Mouse (Mus musculus) adrenal gland, adult 18-20 months (tissue): ENCODE measurements around the gene Olfr15. TPM values are rescaled to one million over a fixed set of nuclear protein-coding genes. Genes with fewer than 3 reads are reported as not detected.
A peak's percentile ranks its signal among the peaks of the same experiment; 100 is the strongest.
"Not testable (repeated sequence)": the region's sequence is repeated elsewhere in the genome, so short reads cannot be mapped to it uniquely, and the experiment has no call there.

Source experiments
- DNase-seq, 2 experiments: peaks; one replicate each; pipeline ENCODE4 v3.0.0; 2021 to 2022; ENCODE audit warnings: low spot score in 2 of 2
- long read RNA-seq, 2 experiments: library from polyadenylated mRNA; stranded (forward); transcript quantifications; one replicate each; pipeline ENCODE4 v2.0.0; 2021
- total RNA-seq, 2 experiments: library from RNA; stranded (reverse); gene quantifications; 1 replicate in 1 of 2; 2 replicates in 1 of 2; pipeline ENCODE4 v1.2.3; 2021

Olfr15 gene
- total RNA-seq = not detected
- long read RNA-seq, experiment 1 = 0 reads
- long read RNA-seq, experiment 2 = 0 reads

DNA sequence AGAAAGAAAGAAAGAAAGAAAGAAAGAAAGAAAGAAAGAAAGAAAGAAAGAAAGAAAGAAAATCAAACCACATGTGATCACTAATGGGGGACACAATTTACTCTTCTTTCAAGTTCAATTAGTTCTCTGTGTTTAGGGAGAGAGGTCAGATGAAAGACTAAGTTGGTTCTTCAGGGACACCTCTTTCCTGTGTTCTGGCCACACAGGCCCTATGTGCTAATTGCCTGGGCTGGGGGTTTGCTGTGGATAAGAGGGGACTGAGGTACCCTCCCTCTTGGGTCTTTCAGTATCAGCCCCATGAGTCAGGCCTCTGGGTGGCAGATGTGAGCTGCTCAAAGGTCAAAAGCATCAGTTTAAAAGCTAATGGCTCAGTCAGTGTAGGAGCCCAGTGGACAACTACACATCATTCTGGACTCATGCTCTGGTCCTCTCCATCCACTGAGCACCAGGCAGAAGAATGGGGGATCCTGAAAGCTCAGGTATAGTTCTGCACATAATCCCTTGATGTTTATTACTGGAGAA lies at the start of gene Olfr15:
Gene Olfr15, plus strand, starts transcription at position 291 of the 522 bp plus-strand sequence.
- no peak for DNase-seq

DNA sequence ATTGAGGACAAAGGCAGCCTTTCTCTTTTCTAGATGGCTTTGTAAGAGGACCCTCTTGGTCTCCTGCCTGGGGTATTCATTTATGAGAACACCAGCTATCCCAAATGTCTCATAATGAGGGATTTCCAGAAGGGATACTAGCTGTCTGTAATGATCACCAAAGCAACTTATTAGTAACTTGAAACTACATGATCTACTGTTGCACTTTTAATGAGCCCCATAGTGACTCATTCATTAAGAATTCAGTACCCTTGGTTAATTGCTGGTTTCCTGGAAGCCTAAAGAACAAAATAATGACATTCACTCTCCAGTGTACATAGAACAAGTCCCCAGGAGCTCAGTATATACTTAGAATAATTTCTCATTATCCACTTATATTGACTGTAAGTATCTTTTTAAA lies 49.4 kb upstream of the Olfr15 start:
- no peak for DNase-seq

DNA sequence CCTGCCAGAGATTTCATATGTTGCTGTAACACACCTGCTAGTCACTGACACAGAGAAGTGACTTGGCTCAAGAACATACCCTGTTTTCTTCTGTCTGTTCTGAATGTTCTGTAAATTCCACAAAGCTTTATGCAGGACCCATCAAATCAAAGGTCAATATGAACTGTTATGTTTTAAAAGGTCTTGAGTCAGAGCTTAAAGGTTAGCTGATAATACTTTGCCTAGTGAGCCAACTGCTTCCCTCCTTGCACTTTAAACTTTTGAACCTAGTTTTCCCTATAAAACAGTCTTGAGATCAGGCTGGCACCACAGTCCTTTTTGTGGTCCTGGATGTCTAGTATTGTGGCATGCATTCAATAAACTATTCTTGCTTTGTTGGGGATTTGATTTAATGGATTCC lies 42.3 kb upstream of the Olfr15 start:
- DNase-seq = no peak

DNA sequence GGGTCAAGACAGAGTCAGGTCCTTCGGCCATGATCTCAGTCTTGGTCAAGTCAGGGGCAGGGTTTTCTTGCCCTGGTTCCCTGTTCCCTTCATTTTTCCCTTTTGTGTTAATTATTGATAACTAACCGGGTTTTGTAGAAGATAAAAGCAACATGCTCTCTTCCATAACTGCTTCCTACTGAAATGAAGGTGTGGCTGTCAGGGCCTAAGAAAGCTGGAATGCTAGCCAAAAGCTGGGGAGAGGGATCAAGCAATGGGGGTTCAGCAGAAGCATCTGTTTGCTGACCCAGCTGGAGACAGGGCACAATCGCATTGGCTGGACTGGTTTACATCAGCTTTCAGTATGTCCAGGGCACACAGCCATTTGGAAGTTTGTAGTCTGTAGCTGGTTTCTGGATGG lies 22.5 kb upstream of the Olfr15 start:
- no peak for DNase-seq

DNA sequence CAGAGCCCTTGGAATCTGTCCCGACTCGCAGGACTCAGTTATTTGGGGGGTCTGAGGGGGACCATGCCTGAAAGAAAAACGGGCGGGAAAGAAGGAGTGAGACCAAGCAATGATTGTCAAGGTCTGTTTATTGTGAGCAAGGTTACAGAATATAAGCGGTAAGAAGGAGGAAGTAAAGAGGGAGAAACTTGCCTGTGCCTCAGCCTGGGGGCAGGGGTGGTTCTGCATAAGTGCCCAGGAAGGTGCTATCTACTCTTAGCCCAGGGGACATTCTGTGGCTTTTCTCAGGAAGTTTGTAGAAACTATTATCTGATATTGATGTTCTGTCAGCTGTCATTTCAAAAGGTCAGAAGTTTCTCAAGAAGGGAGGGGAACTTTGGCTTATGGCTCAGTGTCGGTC lies 16.0 kb upstream of the Olfr15 start:
- DNase-seq = not testable (repeated sequence)

DNA sequence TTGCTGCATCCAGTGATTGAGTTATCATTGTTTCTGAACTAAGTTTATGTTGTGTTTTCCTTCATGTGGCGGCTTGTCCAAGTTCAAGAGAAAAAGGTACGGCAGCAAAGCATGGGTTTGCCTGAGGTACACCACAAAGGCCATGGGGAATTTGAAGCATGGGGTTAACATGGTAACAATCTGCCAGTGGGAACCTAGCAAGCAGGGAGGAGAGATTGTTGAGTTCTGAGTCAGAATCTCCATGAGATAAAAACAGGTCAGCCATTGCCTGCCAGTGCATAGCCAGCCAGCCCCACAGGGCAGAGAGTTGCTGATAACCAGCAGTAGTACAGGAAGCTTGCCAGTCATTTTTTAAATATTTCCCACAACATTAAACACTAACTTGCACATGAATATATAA lies 10.5 kb upstream of the Olfr15 start:
- no peak for DNase-seq

DNA sequence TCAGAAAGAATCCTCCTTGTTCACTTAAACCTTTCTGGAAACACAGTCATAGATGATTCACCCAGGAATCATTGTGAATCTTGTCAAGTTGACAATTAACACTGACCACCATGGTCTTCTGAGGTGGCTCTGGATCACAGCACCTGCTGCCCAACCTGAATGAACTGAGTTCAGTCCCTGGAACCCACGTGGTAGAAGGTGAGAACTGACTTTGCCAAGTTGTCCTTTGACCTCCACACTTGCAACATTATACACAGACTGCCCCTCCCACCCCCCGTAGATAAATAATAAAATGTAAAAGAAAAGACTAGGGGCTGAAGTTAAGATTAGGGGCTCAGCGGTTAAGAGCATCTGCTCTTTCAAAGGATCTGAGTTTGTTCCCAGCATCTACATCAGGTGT lies 2.7 kb upstream of the Olfr15 start:
- no peak for DNase-seq

DNA sequence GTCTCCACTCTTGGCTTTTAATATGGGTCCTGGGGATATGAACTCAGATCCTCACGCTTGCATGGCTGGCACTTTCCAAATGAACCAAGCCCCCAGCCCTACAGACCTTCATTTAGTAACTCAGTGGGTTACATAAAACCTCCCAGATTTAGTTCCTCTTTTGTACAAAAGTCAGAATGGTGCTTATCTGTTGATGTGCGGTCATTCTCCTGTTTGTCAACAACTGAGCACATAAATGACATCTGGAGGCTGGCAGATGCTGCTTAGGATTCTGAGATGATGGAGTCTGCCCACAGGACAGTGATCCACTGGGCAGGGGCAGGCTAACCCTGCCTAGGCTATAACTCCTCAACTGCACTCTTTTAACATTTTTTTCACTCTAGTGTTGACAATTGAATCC lies 951 bp upstream of the Olfr15 start:
- no peak for DNase-seq

DNA sequence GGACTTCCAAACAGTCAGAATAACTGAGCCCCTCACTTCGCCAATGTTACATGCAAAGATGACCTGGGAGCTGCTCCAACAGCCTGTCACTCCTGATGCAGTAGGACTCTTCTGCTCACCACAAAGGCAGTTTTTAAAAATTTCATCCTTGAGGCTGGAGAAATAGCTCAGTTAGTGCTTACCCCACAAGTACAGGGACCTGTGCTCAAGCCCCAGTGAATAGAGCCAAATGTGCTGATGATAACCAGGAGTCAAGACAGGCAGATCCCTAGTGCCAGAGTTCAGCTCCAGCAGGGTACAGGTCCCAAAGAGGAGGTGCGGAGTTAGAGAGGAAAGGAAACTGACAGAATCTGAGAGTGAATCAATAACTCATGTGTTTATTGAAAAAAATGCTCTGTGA lies 4.8 kb downstream of the Olfr15 start:
- DNase-seq = no peak

DNA sequence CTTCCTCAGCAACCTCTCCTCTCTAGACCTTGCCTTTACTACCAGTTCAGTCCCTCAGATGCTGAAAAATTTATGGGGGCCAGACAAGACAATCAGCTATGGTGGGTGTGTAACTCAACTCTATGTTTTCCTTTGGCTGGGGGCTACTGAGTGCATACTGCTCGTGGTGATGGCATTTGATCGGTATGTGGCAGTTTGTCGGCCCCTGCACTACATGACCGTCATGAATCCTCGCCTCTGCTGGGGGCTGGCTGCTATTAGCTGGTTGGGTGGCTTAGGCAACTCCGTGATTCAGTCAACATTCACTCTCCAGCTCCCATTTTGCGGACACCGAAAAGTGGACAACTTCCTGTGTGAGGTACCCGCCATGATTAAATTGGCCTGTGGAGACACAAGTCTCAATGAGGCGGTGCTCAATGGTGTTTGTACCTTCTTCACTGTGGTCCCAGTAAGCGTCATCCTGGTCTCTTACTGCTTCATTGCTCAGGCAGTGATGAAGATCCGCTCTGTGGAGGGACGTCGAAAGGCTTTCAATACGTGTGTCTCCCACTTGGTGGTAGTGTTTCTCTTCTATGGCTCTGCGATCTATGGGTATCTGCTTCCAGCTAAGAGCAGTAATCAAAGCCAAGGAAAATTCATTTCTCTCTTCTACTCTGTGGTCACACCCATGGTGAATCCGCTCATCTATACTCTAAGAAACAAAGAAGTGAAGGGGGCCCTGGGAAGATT lies 8.6 kb downstream of the Olfr15 start:
- no peak for DNase-seq

DNA sequence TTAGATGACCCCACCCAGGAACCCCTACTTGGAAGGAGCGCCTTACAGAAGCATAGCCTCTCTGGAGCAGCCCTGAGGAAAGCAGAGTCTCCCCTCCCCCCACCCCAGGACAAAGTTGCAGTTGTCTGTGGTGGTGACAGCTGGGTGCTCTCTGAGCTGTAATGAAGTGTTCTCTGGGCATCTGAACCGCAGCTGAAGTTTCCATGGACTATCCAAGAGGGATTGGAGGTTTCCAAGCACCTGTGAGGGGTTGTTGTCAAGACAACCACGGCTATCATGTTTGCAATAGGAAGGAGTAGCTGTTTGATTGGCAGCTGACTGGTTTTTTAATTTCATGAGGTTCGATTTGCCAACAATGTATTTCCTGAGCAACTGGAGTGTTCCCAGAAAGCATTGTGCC lies 12.3 kb downstream of the Olfr15 start:
- no peak for DNase-seq

DNA sequence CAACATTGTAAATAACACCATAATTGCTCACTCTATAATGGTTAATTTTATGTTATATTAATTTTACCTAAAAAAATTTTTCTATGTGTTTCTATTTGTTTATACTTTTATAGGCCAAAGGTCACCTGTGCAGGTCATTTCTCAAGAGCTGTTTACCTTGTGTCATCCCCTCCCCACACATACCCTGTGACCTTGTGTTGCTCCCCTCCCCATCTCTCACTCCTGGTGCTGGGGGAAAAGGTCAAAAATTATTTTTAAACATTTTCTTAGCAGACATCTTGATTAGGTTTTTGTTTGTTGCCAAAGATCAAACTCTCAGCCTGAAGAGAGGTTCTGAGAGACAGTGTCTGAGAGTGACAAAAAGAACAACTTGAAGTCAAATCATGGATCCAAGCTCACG lies 13.1 kb downstream of the Olfr15 start:
- no peak for DNase-seq

DNA sequence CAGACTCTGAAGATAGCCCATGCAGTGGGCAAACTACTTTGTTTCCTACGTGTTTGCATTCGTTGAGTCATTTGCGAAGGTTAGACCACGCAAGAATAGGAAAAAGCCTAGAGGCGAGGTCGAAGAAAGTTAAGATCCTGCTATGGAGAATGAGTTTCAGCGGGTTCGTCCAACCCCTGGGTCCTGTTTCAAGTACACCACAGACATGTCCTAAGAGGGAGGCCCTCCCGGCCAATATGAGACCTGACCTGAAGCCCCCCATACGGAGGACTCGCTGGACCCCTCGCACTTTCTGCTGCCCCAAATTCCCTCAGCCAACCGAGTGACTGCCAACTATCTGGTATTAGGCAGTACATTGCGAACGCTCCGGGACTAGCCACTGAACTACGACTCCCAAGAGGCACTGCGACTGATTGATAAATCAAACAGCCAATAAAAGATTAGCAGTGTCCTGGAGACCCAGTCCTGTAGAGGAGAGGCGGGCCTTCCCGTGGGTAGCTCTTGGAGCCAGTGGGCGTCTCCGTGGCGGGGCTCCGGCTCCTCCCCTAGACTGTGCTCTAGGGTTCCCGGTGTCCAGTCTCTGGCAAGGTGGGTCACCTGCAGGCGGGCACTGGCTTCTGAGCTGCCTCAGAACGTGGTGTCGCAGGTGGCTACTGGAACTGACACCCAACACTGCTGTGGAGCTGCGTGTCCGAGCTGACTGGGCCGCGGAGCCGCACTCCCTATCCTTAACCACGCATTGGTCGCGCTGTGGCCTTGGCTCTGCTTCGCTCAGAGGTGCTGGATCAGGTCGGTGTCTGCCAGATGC lies 16.2 kb downstream of the Olfr15 start, which contains the start of gene Zfp174:
Gene Zfp174, plus strand, starts transcription at position 558 of the 808 bp plus-strand sequence.
- peak; percentile 83 to 91 for DNase-seq

DNA sequence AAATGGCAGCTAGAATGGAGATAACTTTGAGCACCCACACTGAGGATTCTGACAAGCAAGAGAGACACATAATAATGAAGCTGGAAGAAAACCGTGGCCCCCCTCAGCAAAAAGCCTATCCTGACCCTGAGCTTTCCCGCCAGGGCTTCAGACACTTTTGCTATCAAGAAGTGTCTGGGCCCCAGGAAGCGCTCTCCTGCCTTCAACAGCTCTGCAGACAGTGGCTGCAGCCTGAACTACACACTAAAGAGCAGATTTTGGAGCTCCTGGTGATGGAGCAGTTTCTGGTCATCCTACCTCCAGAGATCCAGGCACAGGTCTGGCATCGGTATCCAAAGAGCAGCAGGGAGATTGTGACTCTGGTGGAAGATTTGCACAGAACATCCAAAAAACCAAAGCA lies 17.2 kb downstream of the Olfr15 start:
- DNase-seq = no peak

DNA sequence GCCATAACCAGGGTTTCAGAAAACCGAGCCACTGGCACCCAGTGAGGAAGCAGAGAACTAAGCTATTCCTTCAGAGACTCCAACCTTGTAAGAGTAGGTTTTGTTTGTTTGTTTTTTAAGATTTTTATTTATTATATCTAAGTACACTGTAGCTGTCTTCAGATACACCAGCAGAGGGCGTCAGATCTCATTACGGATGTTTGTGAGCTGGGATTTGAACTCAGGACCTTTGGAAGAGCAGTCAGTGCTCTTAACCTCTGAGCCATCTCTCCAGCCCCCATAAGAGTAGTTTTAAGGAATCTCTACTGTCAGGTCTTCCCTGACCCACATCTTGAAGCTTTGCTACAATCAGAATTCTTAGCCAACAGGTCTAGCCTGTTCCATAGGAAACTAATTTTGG lies 17.7 kb downstream of the Olfr15 start:
- no peak for DNase-seq

DNA sequence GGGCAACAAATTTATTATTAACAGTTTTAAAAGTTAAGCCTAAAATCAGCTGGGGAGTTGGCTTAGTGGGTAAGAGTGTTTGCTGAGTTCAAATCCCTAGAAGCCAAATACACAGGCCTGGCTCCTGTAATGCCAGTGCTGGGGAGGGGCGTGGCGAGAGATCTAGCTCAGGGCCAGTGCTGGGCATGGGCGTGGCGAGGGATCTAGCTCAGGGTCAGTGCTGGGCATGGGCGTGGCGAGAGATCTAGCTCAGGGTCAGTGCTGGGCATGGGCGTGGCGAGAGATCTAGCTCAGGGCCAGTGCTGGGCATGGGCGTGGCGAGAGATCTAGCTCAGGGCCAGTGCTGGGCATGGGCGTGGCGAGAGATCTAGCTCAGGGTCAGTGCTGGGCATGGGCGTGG lies 20.6 kb downstream of the Olfr15 start:
- DNase-seq = peak in 1 of 2 experiments; percentile 57

DNA sequence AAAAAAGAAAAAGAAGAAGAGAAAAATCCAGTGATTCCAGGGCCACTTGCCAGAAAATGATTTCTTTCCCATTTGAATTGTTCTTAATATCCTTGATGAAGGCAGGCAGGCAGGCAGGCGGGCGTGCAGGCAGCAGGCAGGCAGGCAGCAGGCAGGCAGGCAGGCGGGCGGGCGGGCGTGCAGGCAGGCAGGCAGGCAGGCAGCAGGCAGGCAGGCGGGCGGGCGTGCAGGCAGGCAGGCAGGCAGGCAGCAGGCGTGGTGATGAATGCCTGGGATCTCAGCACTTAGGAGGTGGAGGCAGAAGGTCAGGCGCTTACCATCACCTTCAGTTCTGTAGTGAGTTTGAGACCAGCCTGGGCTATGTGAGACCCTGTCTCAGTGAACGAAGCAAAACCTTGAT lies 21.9 kb downstream of the Olfr15 start:
- no peak for DNase-seq

DNA sequence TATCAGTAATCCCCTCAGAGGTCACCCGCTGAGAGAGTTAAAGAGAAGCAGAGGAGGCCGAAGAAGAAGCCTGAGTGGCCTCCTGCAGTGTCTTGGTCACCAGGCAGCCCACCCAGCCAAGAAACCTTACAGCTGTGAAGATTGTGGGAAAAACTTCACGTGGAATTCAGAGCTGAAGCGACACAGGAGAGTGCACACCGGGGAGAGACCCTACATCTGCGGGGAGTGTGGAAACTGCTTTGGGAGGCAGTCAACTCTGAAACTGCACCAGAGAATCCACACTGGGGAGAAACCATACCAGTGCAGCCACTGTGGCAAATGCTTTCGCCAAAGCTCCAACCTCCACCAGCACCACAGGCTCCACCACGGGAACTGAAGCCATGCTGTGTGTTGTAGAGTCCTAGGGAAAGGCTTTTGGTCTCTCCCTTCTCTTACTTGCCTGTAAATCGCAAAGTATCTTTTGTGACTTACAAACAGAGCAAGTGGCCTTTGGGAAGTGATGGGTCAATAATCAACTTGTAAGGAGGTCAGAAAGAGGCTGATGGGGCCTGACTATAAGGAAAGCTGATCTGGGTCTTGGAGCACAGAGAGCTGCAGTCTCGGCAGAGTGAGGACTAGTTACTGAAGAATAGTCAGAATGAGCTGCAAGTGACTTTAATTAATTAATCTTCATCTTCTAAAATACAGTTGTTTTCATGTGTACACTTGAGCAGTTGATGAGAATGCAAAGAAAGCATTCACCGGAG lies 23.9 kb downstream of the Olfr15 start:
- DNase-seq = no peak

DNA sequence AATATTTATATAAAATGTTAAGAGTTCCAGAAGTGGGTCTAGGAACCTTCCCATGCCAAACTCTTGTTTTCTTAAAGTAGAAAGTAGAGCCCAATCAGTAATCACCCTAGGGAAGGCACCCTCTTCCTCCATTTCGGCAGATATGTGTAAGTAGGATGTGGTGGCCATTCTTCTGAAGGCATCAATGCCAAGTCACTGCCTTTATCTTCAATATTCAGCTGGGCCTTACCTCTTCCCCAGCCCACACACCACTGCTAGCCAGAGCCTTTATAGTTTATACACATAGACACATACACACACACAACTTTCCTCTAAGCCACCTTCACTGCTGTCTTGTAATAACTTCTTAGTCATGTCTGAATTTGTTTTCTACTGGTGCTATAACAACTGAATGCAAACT lies 25.1 kb downstream of the Olfr15 start:
- DNase-seq = no peak

DNA sequence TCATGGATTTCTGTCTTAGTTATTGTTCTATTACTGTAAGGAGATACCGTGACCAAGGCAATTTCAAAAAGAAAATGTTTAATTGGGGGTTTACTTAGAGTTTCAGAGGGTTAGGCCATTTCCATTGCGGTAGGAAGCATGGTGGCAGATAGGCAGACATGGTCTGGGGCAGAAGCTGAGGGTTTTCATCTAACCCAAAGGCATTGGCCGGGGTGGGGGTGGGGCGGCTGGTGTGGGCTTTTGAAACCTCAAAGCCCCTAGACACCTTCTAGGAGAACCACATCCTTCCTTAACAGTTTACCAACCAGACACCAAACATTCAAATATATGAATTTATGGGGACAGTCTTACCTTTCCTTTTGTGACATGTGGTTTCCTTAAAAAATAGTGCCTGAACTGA lies 28.6 kb downstream of the Olfr15 start:
- DNase-seq = no peak

DNA sequence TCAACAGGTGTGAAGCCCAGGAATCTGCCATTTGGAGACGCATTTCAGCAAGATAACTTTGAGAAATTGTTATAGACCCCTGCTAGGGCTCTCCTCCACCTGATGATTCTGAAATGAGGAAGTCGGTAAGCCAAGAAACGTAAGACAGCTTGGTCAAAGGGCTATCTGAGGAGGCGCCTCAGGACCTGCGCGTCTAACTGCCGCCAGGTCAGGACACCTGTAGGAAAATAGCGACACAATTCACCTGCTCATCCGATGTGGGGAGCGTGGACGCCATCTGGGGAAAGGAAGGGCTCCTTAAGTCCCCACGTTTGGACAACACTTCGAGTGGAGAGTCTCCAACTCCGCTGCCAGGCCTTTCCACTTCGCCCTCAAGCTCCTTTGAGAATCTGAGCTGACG lies 41.1 kb downstream of the Olfr15 start:
- DNase-seq = no peak
